Mouse (Mus musculus) bone marrow, adult 2 months (tissue): ENCODE results near the gene Hadha.

Experiments used
- CTCF ChIP-seq: fragments of 200-500 bp; IDR thresholded peaks from 2 replicates; pipeline ENCODE4 v1.5.1; 2011; ENCODE audit warnings: low read length, control low read depth; ENCODE audit not compliant: control insufficient read depth, insufficient read depth
- POLR2A ChIP-seq: fragments of 200-500 bp; IDR thresholded peaks from 2 replicates; pipeline ENCODE4 v1.6.1; 2011; ENCODE audit warnings: low read depth, mild to moderate bottlenecking, control low read depth, low read length, borderline replicate concordance; ENCODE audit not compliant: control insufficient read depth

- TF ChIP-seq CTCF (no peak), POLR2A (no peak)
Observed at GRCm38 (mm10) chr5:30071677-30072076, 83.3 kb downstream of the Hadha start.
